Mouse (Mus musculus): ENCODE results near the gene Vax1. TPM values are rescaled to one million over a fixed set of nuclear protein-coding genes. Genes with fewer than 3 reads are reported as not detected.

Vax1 gene
- polyA plus RNA-seq, 2 experiments, result 0.11 to 0.18 TPM

GRCm38 (mm10) chr19:59192491-59192890 lies 22.6 kb upstream of the Vax1 start:
- Histone ChIP-seq H3K9ac (ENCODE audit: low read depth, low read length, severe bottlenecking) (no peak overlapping the region), H3K27me3 (ENCODE audit: control insufficient read depth, insufficient read depth, low read length) (peaks cover 86% of the 10 kb centered on the region), H3K36me3 (ENCODE audit: control insufficient read depth, insufficient read depth, low read length) (no peaks in the 10 kb centered on the region), H3K4me3 (replicated peaks; ENCODE audit: low read length) (no peak overlapping the region), H3K9me3 (ENCODE audit: control insufficient read depth, low read length) (no peaks in the 10 kb centered on the region), H3K4me1 (ENCODE audit: control insufficient read depth, insufficient read depth, low read length) (peaks cover 7% of the 10 kb centered on the region), H3K27ac (replicated peaks; ENCODE audit: low read depth, low read length) (no peak overlapping the region), H3K4me2 (replicated peaks; ENCODE audit: low read depth, low read length, severe bottlenecking) (no peak overlapping the region)
- ATAC-seq (ENCODE audit: low FRiP score, low read depth), result no peak
- no peak for TF ChIP-seq POLR2A (IDR thresholded peaks at IDR 0.05; ENCODE audit: borderline replicate concordance, extremely low read depth, insufficient read depth, insufficient read length)
- no peak for DNase-seq (ENCODE audit: low spot score)
- WGBS, result 13% methylated on average over 2 of the region's 2 CpGs

DNA sequence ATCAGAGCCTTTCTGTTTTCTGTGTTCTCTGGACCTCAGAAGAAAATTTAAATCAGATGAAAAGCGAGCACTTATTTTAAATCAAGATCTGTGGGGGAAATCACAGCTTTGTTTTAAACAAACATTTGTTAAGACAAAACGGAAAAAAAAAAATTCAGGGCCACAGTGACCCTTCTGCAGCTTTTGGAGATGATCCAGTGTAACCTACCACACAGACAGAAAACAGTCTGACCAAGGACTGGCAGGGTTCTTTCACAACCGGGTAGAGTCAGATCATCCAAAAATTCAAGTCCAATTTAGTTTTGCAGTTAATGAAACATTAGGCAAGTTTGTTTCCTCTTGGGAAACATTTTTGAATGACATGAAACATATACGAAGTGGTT lies 21.3 kb upstream of the Vax1 start:
- Histone ChIP-seq H3K9me3 (ENCODE audit: control insufficient read depth, low read length) (no peaks in the 10 kb centered on the region), H3K4me3 (replicated peaks; ENCODE audit: low read length) (no peak overlapping the region), H3K4me2 (replicated peaks; ENCODE audit: low read depth, low read length, severe bottlenecking) (no peak overlapping the region), H3K27me3 (ENCODE audit: control insufficient read depth, insufficient read depth, low read length) (peaks cover 87% of the 10 kb centered on the region), H3K9ac (ENCODE audit: low read depth, low read length, severe bottlenecking) (no peak overlapping the region), H3K27ac (replicated peaks; ENCODE audit: low read depth, low read length) (no peak overlapping the region), H3K36me3 (ENCODE audit: control insufficient read depth, insufficient read depth, low read length) (no peaks in the 10 kb centered on the region), H3K4me1 (ENCODE audit: control insufficient read depth, insufficient read depth, low read length) (peaks cover 7% of the 10 kb centered on the region)
- TF ChIP-seq POLR2A (IDR thresholded peaks at IDR 0.05; ENCODE audit: borderline replicate concordance, extremely low read depth, insufficient read depth, insufficient read length), result no peak
- 11% methylated on average over 4 of the region's 4 CpGs for WGBS
- DNase-seq (ENCODE audit: low spot score) (no peak), ATAC-seq (ENCODE audit: low FRiP score, low read depth) (no peak)

GRCm38 (mm10) chr19:59190431-59191122 lies 20.7 kb upstream of the Vax1 start:
- no peak for TF ChIP-seq POLR2A (IDR thresholded peaks at IDR 0.05; ENCODE audit: borderline replicate concordance, extremely low read depth, insufficient read depth, insufficient read length)
- H3K27me3 ChIP-seq (ENCODE audit: control insufficient read depth, insufficient read depth, low read length), result peaks cover 81% of the 10 kb centered on the region
- no peaks in the 10 kb centered on the region for H3K36me3 ChIP-seq (ENCODE audit: control insufficient read depth, insufficient read depth, low read length)
- ATAC-seq (ENCODE audit: low FRiP score, low read depth) (no peak), DNase-seq (ENCODE audit: low spot score) (no peak)
- H3K4me3 ChIP-seq (replicated peaks; ENCODE audit: low read length), result no peak overlapping the region
- H3K9me3 ChIP-seq (ENCODE audit: control insufficient read depth, low read length), result no peaks in the 10 kb centered on the region
- H3K27ac ChIP-seq (replicated peaks; ENCODE audit: low read depth, low read length), result no peak overlapping the region
- no peak overlapping the region for H3K9ac ChIP-seq (ENCODE audit: low read depth, low read length, severe bottlenecking)
- H3K4me1 ChIP-seq (ENCODE audit: control insufficient read depth, insufficient read depth, low read length), result peaks cover 7% of the 10 kb centered on the region
- WGBS, result 3% methylated on average over 8 of the region's 8 CpGs
- H3K4me2 ChIP-seq (replicated peaks; ENCODE audit: low read depth, low read length, severe bottlenecking), result no peak overlapping the region

DNA sequence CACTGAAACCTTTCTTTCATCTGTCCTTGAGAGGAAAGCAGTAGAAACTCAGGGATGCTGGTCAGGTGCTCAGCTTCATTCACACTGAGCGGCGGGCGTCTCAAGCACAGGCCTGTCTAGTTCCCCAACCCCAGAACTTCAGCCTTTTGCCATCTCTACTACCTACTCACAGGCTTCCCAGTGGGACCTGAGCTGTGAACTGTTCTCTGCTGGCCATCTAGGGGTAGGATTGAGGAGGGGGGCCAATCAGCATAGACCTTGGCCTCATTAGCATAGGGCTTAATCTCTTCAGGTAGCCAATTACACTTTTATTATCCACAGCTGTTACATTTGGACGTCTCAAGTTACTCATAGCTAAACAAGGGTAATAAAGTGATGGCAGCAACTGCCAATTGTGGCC lies 19.1 kb upstream of the Vax1 start:
- H3K36me3 ChIP-seq (ENCODE audit: control insufficient read depth, insufficient read depth, low read length), result no peaks in the 10 kb centered on the region
- H3K4me1 ChIP-seq (ENCODE audit: control insufficient read depth, insufficient read depth, low read length), result peaks cover 3% of the 10 kb centered on the region
- peaks cover 74% of the 10 kb centered on the region for H3K27me3 ChIP-seq (ENCODE audit: control insufficient read depth, insufficient read depth, low read length)
- no peak overlapping the region for H3K9ac ChIP-seq (ENCODE audit: low read depth, low read length, severe bottlenecking)
- 5% methylated on average over 4 of the region's 4 CpGs for WGBS
- DNase-seq (ENCODE audit: low spot score), result no peak
- no peak overlapping the region for H3K4me3 ChIP-seq (replicated peaks; ENCODE audit: low read length)
- no peaks in the 10 kb centered on the region for H3K9me3 ChIP-seq (ENCODE audit: control insufficient read depth, low read length)
- H3K27ac ChIP-seq (replicated peaks; ENCODE audit: low read depth, low read length), result no peak overlapping the region
- H3K4me2 ChIP-seq (replicated peaks; ENCODE audit: low read depth, low read length, severe bottlenecking), result no peak overlapping the region
- no peak for ATAC-seq (ENCODE audit: low FRiP score, low read depth)
- no peak for TF ChIP-seq POLR2A (IDR thresholded peaks at IDR 0.05; ENCODE audit: borderline replicate concordance, extremely low read depth, insufficient read depth, insufficient read length)

- no peak overlapping the region for H3K4me3 ChIP-seq (replicated peaks; ENCODE audit: low read length)
- no peak overlapping the region for H3K4me2 ChIP-seq (replicated peaks; ENCODE audit: low read depth, low read length, severe bottlenecking)
- H3K9ac ChIP-seq (ENCODE audit: low read depth, low read length, severe bottlenecking), result no peak overlapping the region
- no peak for DNase-seq (ENCODE audit: low spot score)
- no peak overlapping the region for H3K27ac ChIP-seq (replicated peaks; ENCODE audit: low read depth, low read length)
- no peak for TF ChIP-seq POLR2A (IDR thresholded peaks at IDR 0.05; ENCODE audit: borderline replicate concordance, extremely low read depth, insufficient read depth, insufficient read length)
- no peaks in the 10 kb centered on the region for H3K36me3 ChIP-seq (ENCODE audit: control insufficient read depth, insufficient read depth, low read length)
- H3K9me3 ChIP-seq (ENCODE audit: control insufficient read depth, low read length), result no peaks in the 10 kb centered on the region
- peaks cover 31% of the 10 kb centered on the region for H3K27me3 ChIP-seq (ENCODE audit: control insufficient read depth, insufficient read depth, low read length)
- H3K4me1 ChIP-seq (ENCODE audit: control insufficient read depth, insufficient read depth, low read length), result 0 out of 2 replicates have a peak, but pooled peaks cover 3% of the 10 kb centered on the region
- WGBS, result 17% methylated on average over 3 of the region's 3 CpGs
- no peak; the same call in 1 of the 2 replicates for ATAC-seq (ENCODE audit: low FRiP score, low read depth)
Observed at GRCm38 (mm10) chr19:59184000-59184399, 14.1 kb upstream of the Vax1 start.

Data from limb, embryonic 14.5 days (tissue).